Mouse (Mus musculus) midbrain, postnatal 0 days (tissue): ENCODE results near the gene Gjc1. TPM values are rescaled to one million over a fixed set of nuclear protein-coding genes. Genes with fewer than 3 reads are reported as not detected.

Source experiments
- ATAC-seq: fragments of 200-750 bp; cut with Nextera tagmentation; 2 replicates; pipeline ENCODE4 v1.8.0; 2017; ENCODE audit warnings: moderate number of reproducible peaks, mild to moderate bottlenecking, moderate TSS enrichment, moderate library complexity; ENCODE audit not compliant: low FRiP score
- DNase-seq: peaks from one replicate; pipeline ENCODE4 v3.0.0-alpha.2; 2015; ENCODE audit warnings: low spot score
- H3K27ac ChIP-seq: fragments of 300-500 bp; sonication (generic); 2 replicates; pipeline ENCODE4 v1.5.1; 2014; ENCODE audit warnings: low read depth, mild to moderate bottlenecking, low read length, mixed read lengths
- H3K27me3 ChIP-seq: fragments of 300-500 bp; sonication (generic); 2 replicates; pipeline ENCODE4 v1.6.1; 2014; ENCODE audit warnings: low read length, control low read depth, mixed read lengths; ENCODE audit not compliant: insufficient read depth
- H3K36me3 ChIP-seq: fragments of 300-500 bp; sonication (generic); 2 replicates; pipeline ENCODE4 v1.6.1; 2014; ENCODE audit warnings: low read length, control low read depth, mixed read lengths; ENCODE audit not compliant: insufficient read depth
- H3K4me1 ChIP-seq: fragments of 300-500 bp; sonication (generic); 2 replicates; pipeline ENCODE4 v1.6.1; 2014; ENCODE audit warnings: mild to moderate bottlenecking, control low read depth, antibody characterized with exemption, low read length, mixed read lengths; ENCODE audit not compliant: insufficient read depth
- H3K4me2 ChIP-seq: fragments of 300-500 bp; sonication (generic); 2 replicates; pipeline ENCODE4 v1.6.1; 2014; ENCODE audit warnings: low read depth, mild to moderate bottlenecking, low read length, mixed read lengths; ENCODE audit not compliant: poor library complexity, severe bottlenecking
- H3K4me3 ChIP-seq: fragments of 300-500 bp; sonication (generic); 2 replicates; pipeline ENCODE4 v1.5.1; 2014; ENCODE audit warnings: low read depth, mild to moderate bottlenecking, low read length, moderate library complexity
- H3K9ac ChIP-seq: fragments of 300-500 bp; sonication (generic); replicated peaks from 2 replicates; pipeline ENCODE4 v1.6.1; 2014; ENCODE audit warnings: mild to moderate bottlenecking, low read length, moderate library complexity, mixed read lengths; ENCODE audit not compliant: poor library complexity, severe bottlenecking
- H3K9me3 ChIP-seq: fragments of 300-500 bp; sonication (generic); 2 replicates; pipeline ENCODE4 v1.6.1; 2016; ENCODE audit warnings: low read length, control low read depth
- CTCF ChIP-seq: IDR thresholded peaks from 2 replicates; pipeline ENCODE4 v1.5.1; 2016; ENCODE audit warnings: antibody characterized with exemption, mild to moderate bottlenecking
- WGBS: fragments of 180-500 bp; shearing (Covaris S2); extraction: QIAGEN DNeasy Blood & Tissue Kit; methylation state at CpG from one replicate; pipeline ENCODE4 v1.1.7; 2014; 5-methylcytosine and 5-hydroxymethylcytosine counted together
- polyA plus RNA-seq: library from polyadenylated mRNA; unstranded; fragments of >200 nt; fragmentation: Nextera tagmentation; extraction: Ambion mirVana; gene quantifications from 2 replicates; pipeline ENCODE4 v1.2.1, GENCODE M21; 2015
- total RNA-seq: library from RNA; depleted of rRNA; stranded (reverse); fragments of >200 nt; gene quantifications from 2 replicates; pipeline ENCODE4 v1.2.3, GENCODE M21; 2014

The Gjc1 gene
- total and polyA plus RNA-seq, 2 experiments from 2014 or later = 14.8 to 18.8 TPM

DNA sequence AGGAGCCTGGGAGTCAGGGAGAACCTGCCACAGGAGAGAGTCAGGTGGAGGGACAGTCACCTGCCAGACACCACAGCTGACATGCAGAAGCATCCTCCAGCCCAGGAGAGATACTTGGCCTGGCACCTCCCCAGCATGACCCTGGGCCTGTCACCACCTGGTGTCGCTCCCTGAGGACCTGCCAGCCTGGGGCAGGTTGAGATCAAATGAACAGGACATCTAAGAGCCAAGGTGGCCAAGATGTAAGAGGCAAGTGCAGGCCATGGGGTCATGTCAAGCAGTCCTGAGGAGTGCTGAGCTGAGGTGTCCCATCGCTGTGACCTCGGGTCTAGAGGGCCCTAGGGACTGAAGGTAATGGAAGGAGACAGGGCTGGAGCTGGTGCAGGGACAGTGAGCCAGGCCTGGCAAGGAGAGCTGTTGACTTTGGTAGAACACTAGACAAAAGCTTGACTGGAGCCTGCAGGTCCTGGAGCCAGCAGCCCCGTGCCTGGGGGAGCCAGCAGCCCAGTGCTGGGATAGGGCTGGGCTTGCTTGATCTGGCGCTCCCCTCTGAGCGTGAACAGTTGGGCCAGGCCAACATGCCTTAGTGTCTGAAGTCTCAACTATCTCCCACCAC is 52.3 kb downstream of the Gjc1 start:
- WGBS = 68% methylated on average over 6 of the region's 6 CpGs
- Histone ChIP-seq H3K9me3 (no peaks in the 10 kb centered on the region), H3K4me1 (peaks cover 9% of the 10 kb centered on the region; the same call in 1 of the 2 replicates), H3K27me3 (no peaks in the 10 kb centered on the region), H3K36me3 (no peaks in the 10 kb centered on the region), H3K9ac (no peak overlapping the region), H3K4me3 (no peak overlapping the region), H3K4me2 (no peak overlapping the region), H3K27ac (no peak overlapping the region)
- no peak for ATAC-seq
- TF ChIP-seq CTCF = no peak
- no peak for DNase-seq

DNA sequence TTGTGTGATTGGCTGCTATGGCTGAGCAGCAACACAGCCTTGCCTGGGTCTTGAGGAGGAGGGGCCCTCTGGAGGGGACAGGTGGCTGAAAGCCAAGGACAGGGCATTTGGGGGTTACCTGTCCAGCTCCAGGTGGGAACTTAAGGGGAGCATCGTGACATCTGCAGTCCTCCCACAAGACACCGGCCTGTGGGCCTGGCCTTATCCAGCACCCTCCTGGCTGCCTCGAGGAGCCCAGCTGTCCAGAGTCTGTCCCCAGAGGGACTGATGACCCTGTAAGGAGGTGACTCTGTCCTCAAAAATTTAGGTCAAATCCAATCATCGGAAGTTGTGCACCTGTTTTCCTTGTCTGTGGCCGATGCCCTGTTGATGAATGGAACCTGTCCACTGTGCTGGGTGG is 54.1 kb downstream of the Gjc1 start:
- WGBS = 83% methylated on average over 5 of the region's 5 CpGs
- Histone ChIP-seq H3K36me3 (no peaks in the 10 kb centered on the region), H3K27me3 (no peaks in the 10 kb centered on the region), H3K4me2 (no peak overlapping the region), H3K27ac (no peak overlapping the region), H3K9ac (no peak overlapping the region), H3K9me3 (no peaks in the 10 kb centered on the region), H3K4me1 (peaks cover 9% of the 10 kb centered on the region; the same call in 1 of the 2 replicates), H3K4me3 (no peak overlapping the region)
- ATAC-seq (no peak), DNase-seq (no peak)
- TF ChIP-seq CTCF = no peak

- Histone ChIP-seq H3K4me3 (peak overlapping the region; percentile 88; the same call in 1 of the 2 replicates), H3K4me1 (peaks cover 9% of the 10 kb centered on the region; the same call in 1 of the 2 replicates), H3K27me3 (no peaks in the 10 kb centered on the region), H3K36me3 (no peaks in the 10 kb centered on the region), H3K27ac (no peak overlapping the region), H3K4me2 (peak overlapping the region; percentile 78), H3K9me3 (no peaks in the 10 kb centered on the region), H3K9ac (no peak overlapping the region)
- no peak for DNase-seq
- no peak for TF ChIP-seq CTCF
- WGBS = 56% methylated on average over 11 of the region's 11 CpGs
- ATAC-seq = no peak
Observed at GRCm38 (mm10) chr11:102763009-102763767, 56.3 kb downstream of the Gjc1 start.

DNA sequence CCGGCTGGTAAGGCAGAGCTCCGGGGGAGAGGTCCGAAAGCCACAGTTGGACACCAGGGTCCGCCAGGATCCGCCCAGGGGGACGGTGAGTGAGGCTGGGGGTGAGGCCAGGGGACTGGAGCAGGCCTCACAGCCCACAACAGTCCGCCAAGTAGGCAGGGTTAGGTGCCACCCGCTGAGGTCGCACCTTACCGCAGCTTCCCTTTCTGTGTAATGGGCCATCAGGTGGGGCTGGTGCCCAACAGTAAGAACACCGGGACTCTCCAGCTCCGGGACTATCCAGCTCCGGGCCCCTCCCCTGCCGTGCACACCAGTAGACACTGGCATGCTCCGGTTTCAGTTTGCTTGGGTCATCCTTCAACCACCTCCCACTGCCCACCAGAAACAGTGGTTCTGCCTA is 57.3 kb downstream of the Gjc1 start:
- H3K9ac ChIP-seq = peak overlapping the region; percentile 93
- H3K4me1 ChIP-seq = peaks cover 9% of the 10 kb centered on the region; the same call in 1 of the 2 replicates
- no peak for DNase-seq
- ATAC-seq = no peak
- no peaks in the 10 kb centered on the region for H3K36me3 ChIP-seq
- H3K9me3 ChIP-seq = no peaks in the 10 kb centered on the region
- H3K4me3 ChIP-seq = peak overlapping the region; percentile 88
- H3K27me3 ChIP-seq = no peaks in the 10 kb centered on the region
- H3K4me2 ChIP-seq = peak overlapping the region; percentile 78
- no peak for TF ChIP-seq CTCF
- no peak overlapping the region for H3K27ac ChIP-seq
- WGBS = 7% methylated on average over 15 of the region's 15 CpGs

DNA sequence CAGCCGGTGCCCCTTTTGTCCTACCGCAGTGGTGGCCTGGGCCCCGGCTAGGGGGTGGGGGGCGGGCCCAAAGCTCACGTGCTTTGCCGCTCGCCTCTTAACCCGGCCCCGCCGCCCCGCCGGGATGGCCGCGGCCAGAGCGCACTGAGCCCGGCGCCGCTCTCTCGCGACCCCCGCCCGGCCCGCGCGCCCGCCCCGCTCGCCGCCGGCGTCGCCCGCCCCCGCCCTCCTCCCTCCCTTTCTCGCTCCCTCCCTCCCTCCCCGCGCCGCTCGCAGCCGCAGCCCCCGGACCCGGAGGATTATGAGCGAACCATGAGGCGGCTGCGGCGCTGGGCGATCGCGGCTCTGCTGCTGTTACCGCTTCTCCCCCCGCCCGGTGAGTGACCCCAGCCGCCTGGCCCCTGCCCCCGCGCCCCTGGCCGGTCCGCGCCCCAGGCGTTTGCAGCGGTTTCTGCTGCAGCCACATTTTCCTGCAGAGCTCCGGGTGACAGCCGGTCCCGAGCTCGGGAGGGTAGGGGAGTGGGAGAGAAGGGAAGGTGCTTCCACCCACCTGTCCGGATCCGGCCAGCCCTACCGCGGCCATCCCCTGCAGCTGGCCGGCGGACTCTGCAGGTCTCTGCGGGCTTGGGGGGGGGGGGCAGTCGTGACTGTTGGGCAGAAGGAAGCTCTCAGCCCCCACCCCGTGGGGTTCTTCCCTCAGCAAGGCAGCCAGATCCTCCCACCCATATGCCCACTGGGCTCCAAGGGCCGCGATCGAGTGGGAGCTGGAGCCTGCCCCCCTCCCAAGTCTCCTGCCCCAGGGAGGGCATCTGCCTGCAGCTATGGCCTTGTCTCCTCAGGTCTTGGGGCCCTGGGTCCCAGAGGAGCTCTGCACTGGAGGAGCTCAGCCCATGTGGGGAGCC is 57.9 kb downstream of the Gjc1 start, which contains the start of gene Adam11:
TSS of gene Adam11 (plus strand) at position 131 of the 902 bp plus-strand sequence.
- no peak for TF ChIP-seq CTCF
- Histone ChIP-seq H3K4me1 (peaks cover 9% of the 10 kb centered on the region; the same call in 1 of the 2 replicates), H3K27ac (peak within 1 kb of the TSS; percentile 69), H3K4me2 (peak within 1 kb of the TSS; percentile 78), H3K27me3 (no peaks in the 10 kb centered on the region), H3K9me3 (no peaks in the 10 kb centered on the region), H3K9ac (peak within 1 kb of the TSS; percentile 93), H3K36me3 (no peaks in the 10 kb centered on the region), H3K4me3 (peak within 1 kb of the TSS; percentile 88)
- under 1% methylated on average over 27 of the region's 76 CpGs for WGBS
- peak; percentile 60 for ATAC-seq
- no peak for DNase-seq
